Mouse (Mus musculus): ENCODE data around the gene Mtfp1. TPM values are rescaled to one million over a fixed set of nuclear protein-coding genes. Genes with fewer than 3 reads are reported as not detected.
"Not testable (repeated sequence)": the region's sequence is repeated elsewhere in the genome, so short reads cannot be mapped to it uniquely, and the experiment has no call there.

Mtfp1 gene
- polyA plus RNA-seq, 1 experiment from 2014 or later, result 21.1 TPM

GRCm38 (mm10) chr11:4117372-4118071 lies 22.3 kb upstream of the Mtfp1 start:
- peak overlapping the region; percentile 93 for H3K4me2 ChIP-seq (replicated peaks; ENCODE audit: low read depth)
- peak; percentile 46 for TF ChIP-seq CTCF (IDR thresholded peaks at IDR 0.05; ENCODE audit: low read depth)
- no peak for ATAC-seq
- no peak overlapping the region for H3K27ac ChIP-seq (ENCODE audit: low read depth, low read length)
- H3K4me1 ChIP-seq (replicated peaks; ENCODE audit: control insufficient read depth, insufficient read depth, low read length), result peaks cover 10% of the 10 kb centered on the region; the same call in 1 of the 2 replicates
- H3K4me3 ChIP-seq (ENCODE audit: low read depth, low read length), result peak overlapping the region; percentile 53
- H3K9me3 ChIP-seq (ENCODE audit: control insufficient read depth), result no peaks in the 10 kb centered on the region
- H3K9ac ChIP-seq (ENCODE audit: low read depth, low read length), result 0 out of 2 replicates have a peak overlapping the region, but pooled peaks have one; percentile 62
- WGBS, result 30% methylated on average over 3 of the region's 3 CpGs
- no peaks in the 10 kb centered on the region for H3K27me3 ChIP-seq (replicated peaks; ENCODE audit: control insufficient read depth, insufficient read depth, low read length)
- H3K36me3 ChIP-seq (ENCODE audit: control insufficient read depth, insufficient read depth), result no peaks in the 10 kb centered on the region

- Histone ChIP-seq H3K27ac (ENCODE audit: low read depth, low read length) (no peak overlapping the region), H3K4me3 (ENCODE audit: low read depth, low read length) (no peak overlapping the region), H3K4me1 (replicated peaks; ENCODE audit: control insufficient read depth, insufficient read depth, low read length) (peaks cover 10% of the 10 kb centered on the region; the same call in 1 of the 2 replicates), H3K36me3 (ENCODE audit: control insufficient read depth, insufficient read depth) (no peaks in the 10 kb centered on the region), H3K4me2 (replicated peaks; ENCODE audit: low read depth) (no peak overlapping the region), H3K9ac (ENCODE audit: low read depth, low read length) (no peak overlapping the region), H3K9me3 (ENCODE audit: control insufficient read depth) (no peaks in the 10 kb centered on the region), H3K27me3 (replicated peaks; ENCODE audit: control insufficient read depth, insufficient read depth, low read length) (no peaks in the 10 kb centered on the region)
- no peak for ATAC-seq
- 48% methylated on average over 11 of the region's 11 CpGs for WGBS
- TF ChIP-seq CTCF (IDR thresholded peaks at IDR 0.05; ENCODE audit: low read depth), result no peak
Observed at GRCm38 (mm10) chr11:4116458-4117141, 21.4 kb upstream of the Mtfp1 start.

GRCm38 (mm10) chr11:4115407-4115806 lies 20.2 kb upstream of the Mtfp1 start:
- Histone ChIP-seq H3K9me3 (ENCODE audit: control insufficient read depth) (no peaks in the 10 kb centered on the region), H3K27me3 (replicated peaks; ENCODE audit: control insufficient read depth, insufficient read depth, low read length) (no peaks in the 10 kb centered on the region), H3K4me1 (replicated peaks; ENCODE audit: control insufficient read depth, insufficient read depth, low read length) (peaks cover 10% of the 10 kb centered on the region; the same call in 1 of the 2 replicates), H3K9ac (ENCODE audit: low read depth, low read length) (no peak overlapping the region), H3K27ac (ENCODE audit: low read depth, low read length) (no peak overlapping the region), H3K4me3 (ENCODE audit: low read depth, low read length) (no peak overlapping the region), H3K36me3 (ENCODE audit: control insufficient read depth, insufficient read depth) (no peaks in the 10 kb centered on the region), H3K4me2 (replicated peaks; ENCODE audit: low read depth) (no peak overlapping the region)
- TF ChIP-seq CTCF (IDR thresholded peaks at IDR 0.05; ENCODE audit: low read depth), result no peak
- ATAC-seq, result no peak
- WGBS, result 91% methylated on average over 4 of the region's 4 CpGs

- WGBS, result 87% methylated on average over 6 of the region's 6 CpGs
- not testable (repeated sequence) for H3K4me1 ChIP-seq (replicated peaks; ENCODE audit: control insufficient read depth, insufficient read depth, low read length)
Observed at GRCm38 (mm10) chr11:4114541-4114940, 19.3 kb upstream of the Mtfp1 start.

GRCm38 (mm10) chr11:4113970-4114369 lies 18.7 kb upstream of the Mtfp1 start:
- no peaks in the 10 kb centered on the region for H3K27me3 ChIP-seq (replicated peaks; ENCODE audit: control insufficient read depth, insufficient read depth, low read length)
- no peak overlapping the region for H3K27ac ChIP-seq (ENCODE audit: low read depth, low read length)
- no peak overlapping the region for H3K4me3 ChIP-seq (ENCODE audit: low read depth, low read length)
- 77% methylated on average over 6 of the region's 6 CpGs for WGBS
- no peak overlapping the region for H3K9ac ChIP-seq (ENCODE audit: low read depth, low read length)
- H3K9me3 ChIP-seq (ENCODE audit: control insufficient read depth), result no peaks in the 10 kb centered on the region
- H3K36me3 ChIP-seq (ENCODE audit: control insufficient read depth, insufficient read depth), result 0 out of 2 replicates have a peak, but pooled peaks cover 5% of the 10 kb centered on the region
- no peak overlapping the region for H3K4me2 ChIP-seq (replicated peaks; ENCODE audit: low read depth)
- no peak for ATAC-seq
- no peak for TF ChIP-seq CTCF (IDR thresholded peaks at IDR 0.05; ENCODE audit: low read depth)
- H3K4me1 ChIP-seq (replicated peaks; ENCODE audit: control insufficient read depth, insufficient read depth, low read length), result peaks cover 9% of the 10 kb centered on the region; the same call in 1 of the 2 replicates

More at GRCm38 (mm10) chr11:4114541-4114940, 19.3 kb upstream of the Mtfp1 start:
- not testable (repeated sequence) for H3K4me3 ChIP-seq (ENCODE audit: low read depth, low read length); ATAC-seq; H3K4me2 ChIP-seq (replicated peaks; ENCODE audit: low read depth); H3K9ac ChIP-seq (ENCODE audit: low read depth, low read length); H3K9me3 ChIP-seq (ENCODE audit: control insufficient read depth); H3K27ac ChIP-seq (ENCODE audit: low read depth, low read length); H3K27me3 ChIP-seq (replicated peaks; ENCODE audit: control insufficient read depth, insufficient read depth, low read length); H3K36me3 ChIP-seq (ENCODE audit: control insufficient read depth, insufficient read depth)

- ATAC-seq, result no peak
- WGBS, result 78% methylated on average over 4 of the region's 4 CpGs
- TF ChIP-seq CTCF (IDR thresholded peaks at IDR 0.05; ENCODE audit: low read depth), result no peak
Observed at GRCm38 (mm10) chr11:4113496-4113895, 18.3 kb upstream of the Mtfp1 start.

More at GRCm38 (mm10) chr11:4113496-4113895, 18.3 kb upstream of the Mtfp1 start:
- Histone ChIP-seq H3K4me3 (ENCODE audit: low read depth, low read length) (no peak overlapping the region), H3K4me1 (replicated peaks; ENCODE audit: control insufficient read depth, insufficient read depth, low read length) (peaks cover 5% of the 10 kb centered on the region; the same call in 1 of the 2 replicates), H3K27ac (ENCODE audit: low read depth, low read length) (no peak overlapping the region), H3K27me3 (replicated peaks; ENCODE audit: control insufficient read depth, insufficient read depth, low read length) (no peaks in the 10 kb centered on the region), H3K9me3 (ENCODE audit: control insufficient read depth) (no peaks in the 10 kb centered on the region), H3K36me3 (ENCODE audit: control insufficient read depth, insufficient read depth) (0 out of 2 replicates have a peak, but pooled peaks cover 5% of the 10 kb centered on the region), H3K4me2 (replicated peaks; ENCODE audit: low read depth) (no peak overlapping the region), H3K9ac (ENCODE audit: low read depth, low read length) (no peak overlapping the region)

All from intestine, postnatal 0 days (tissue).